Comparison of ENCODE assay signal across 17 mouse cellular contexts in genomic region chr14:85861371-85861951, GRCm38 (mm10).
"Had no signal": no experiment of that assay in that cellular context is flagged by ENCODE, and none has a peak within 500 bp of the region (broad histone marks: within the 10 kb centered on the region; RNA-seq: fewer than 3 reads in every experiment).

No protein-coding gene starts in this region.

- ATAC-seq: liver, postnatal 0 days; lung, postnatal 0 days had no signal

- H3K9ac ChIP-seq: liver, embryonic 13.5 days; liver, embryonic 15.5 days; liver, postnatal 0 days; lung, embryonic 15.5 days; neural tube, embryonic 12.5 days; stomach, embryonic 15.5 days had no signal

- H3K9me3 ChIP-seq: liver, embryonic 13.5 days; liver, embryonic 15.5 days; lung, embryonic 15.5 days; megakaryocyte, embryonic 14.5 days; neural tube, embryonic 12.5 days; stomach, embryonic 15.5 days had no signal

- H3K4me1 ChIP-seq: liver, embryonic 13.5 days; liver, embryonic 15.5 days; lung, embryonic 15.5 days; megakaryocyte, embryonic 14.5 days; neural tube, embryonic 12.5 days; stomach, embryonic 15.5 days had no signal

- H3K36me3 ChIP-seq: liver, embryonic 13.5 days; liver, embryonic 15.5 days; lung, embryonic 15.5 days; neural tube, embryonic 12.5 days; stomach, embryonic 15.5 days had no signal

- H3K27ac ChIP-seq: liver, embryonic 13.5 days; liver, embryonic 15.5 days; lung, embryonic 15.5 days; macrophage; neural tube, embryonic 12.5 days; stomach, embryonic 15.5 days; stomach, postnatal 0 days had no signal

- H3K27me3 ChIP-seq: liver, embryonic 13.5 days; liver, embryonic 15.5 days; lung, embryonic 15.5 days; megakaryocyte, embryonic 14.5 days; neural tube, embryonic 12.5 days; stomach, embryonic 15.5 days had no signal

- H3K4me3 ChIP-seq: liver, embryonic 13.5 days; liver, embryonic 15.5 days; lung, embryonic 15.5 days; megakaryocyte, embryonic 14.5 days; neural tube, embryonic 12.5 days; stomach, embryonic 15.5 days had no signal

- DNase-seq: liver, embryonic 13.5 days; liver, postnatal 0 days; lung, adult 2 months; lung, postnatal 14 days; lung, postnatal 36 days; right cerebral cortex, postnatal 14 days; thymus, adult 2 months; thymus, postnatal 25 days; thymus, postnatal 4 days had no signal

- H3K4me2 ChIP-seq: liver, embryonic 13.5 days; liver, embryonic 15.5 days; lung, embryonic 15.5 days; neural tube, embryonic 12.5 days; stomach, embryonic 15.5 days had no signal
